Mouse (Mus musculus) ES-Bruce4 (cell line): Measurements from ENCODE around the gene Dusp10. TPM values are rescaled to one million over a fixed set of nuclear protein-coding genes. Genes with fewer than 3 reads are reported as not detected.

Experiments used
- H3K27ac ChIP-seq: 2 replicates; pipeline ENCODE4 v1.5.1; 2012; ENCODE audit warnings: low read length, inconsistent platforms; ENCODE audit not compliant: insufficient read depth
- H3K27me3 ChIP-seq: 2 replicates; pipeline ENCODE4 v1.6.1; 2012; ENCODE audit warnings: mild to moderate bottlenecking, low read length, inconsistent platforms; ENCODE audit not compliant: control insufficient read depth, poor library complexity, insufficient read depth, severe bottlenecking
- H3K36me3 ChIP-seq: 2 replicates; pipeline ENCODE4 v1.6.1; 2012; ENCODE audit warnings: inconsistent platforms, mild to moderate bottlenecking, low read length, moderate library complexity; ENCODE audit not compliant: control insufficient read depth, poor library complexity, insufficient read depth, severe bottlenecking
- H3K4me1 ChIP-seq: one replicate; pipeline ENCODE4 v1.8.1; 2011; ENCODE audit warnings: low read length; ENCODE audit not compliant: control insufficient read depth, insufficient read depth
- H3K4me3 ChIP-seq: 2 replicates; pipeline ENCODE4 v1.5.1; 2011; ENCODE audit warnings: low read depth, mild to moderate bottlenecking, low read length
- H3K9ac ChIP-seq: 2 replicates; pipeline ENCODE4 v1.6.1; 2012; ENCODE audit warnings: low read depth, mild to moderate bottlenecking, inconsistent platforms; ENCODE audit not compliant: poor library complexity, severe bottlenecking
- H3K9me3 ChIP-seq: replicated peaks from 2 replicates; pipeline ENCODE4 v1.6.1; 2012; ENCODE audit warnings: mild to moderate bottlenecking, low read length, inconsistent platforms; ENCODE audit not compliant: control insufficient read depth, poor library complexity, insufficient read depth, severe bottlenecking
- CTCF ChIP-seq: IDR thresholded peaks from one replicate; pipeline ENCODE4 v1.8.1; 2011; ENCODE audit warnings: low read depth, low read length
- EP300 ChIP-seq: IDR thresholded peaks from 2 replicates; pipeline ENCODE4 v1.6.1; 2011; ENCODE audit warnings: low read depth, low read length; ENCODE audit not compliant: insufficient read depth
- POLR2A ChIP-seq: IDR thresholded peaks from one replicate; pipeline ENCODE4 v1.8.1; 2011; ENCODE audit warnings: low read length; ENCODE audit not compliant: insufficient read depth
- polyA plus RNA-seq: library from polyadenylated mRNA; stranded (reverse); fragments of >200 nt; gene quantifications from 2 replicates; pipeline ENCODE4 v1.2.4, GENCODE M21; 2011; ENCODE audit warnings: low read depth; ENCODE audit not compliant: missing spikeins, insufficient read depth, insufficient read length

Gene Dusp10
- polyA plus RNA-seq, 1 experiment: 5.9 TPM

- Histone ChIP-seq H3K4me1 (no peaks in the 10 kb centered on the region), H3K27me3 (no peaks in the 10 kb centered on the region)
These were observed 55.9 kb downstream of the Dusp10 start for GRCm38 (mm10) chr1:184068971-184069370.

GRCm38 (mm10) chr1:184076065-184076464 is 63.0 kb downstream of the Dusp10 start:
- TF ChIP-seq POLR2A: no peak
- H3K27ac ChIP-seq: no peak overlapping the region
- H3K27me3 ChIP-seq: no peaks in the 10 kb centered on the region
- H3K9ac ChIP-seq: no peak overlapping the region
- no peaks in the 10 kb centered on the region for H3K36me3 ChIP-seq
- H3K4me1 ChIP-seq: no peaks in the 10 kb centered on the region
- no peak overlapping the region for H3K4me3 ChIP-seq
- H3K9me3 ChIP-seq: no peaks in the 10 kb centered on the region

More at GRCm38 (mm10) chr1:184068971-184069370, 55.9 kb downstream of the Dusp10 start:
- TF ChIP-seq CTCF (no peak), POLR2A (no peak), EP300 (no peak)
- no peak overlapping the region for H3K4me3 ChIP-seq
- H3K27ac ChIP-seq: no peak overlapping the region
- no peaks in the 10 kb centered on the region for H3K36me3 ChIP-seq
- H3K9ac ChIP-seq: no peak overlapping the region
- H3K9me3 ChIP-seq: no peaks in the 10 kb centered on the region

- H3K27ac ChIP-seq: no peak overlapping the region
- H3K9me3 ChIP-seq: no peaks in the 10 kb centered on the region
- no peaks in the 10 kb centered on the region for H3K36me3 ChIP-seq
- TF ChIP-seq EP300: no peak
- no peak for TF ChIP-seq CTCF
- TF ChIP-seq POLR2A: no peak
- no peaks in the 10 kb centered on the region for H3K4me1 ChIP-seq
- no peak overlapping the region for H3K9ac ChIP-seq
- no peaks in the 10 kb centered on the region for H3K27me3 ChIP-seq
- H3K4me3 ChIP-seq: no peak overlapping the region
These were observed 63.7 kb downstream of the Dusp10 start for GRCm38 (mm10) chr1:184076756-184077155.

GRCm38 (mm10) chr1:184079304-184079703 is 66.2 kb downstream of the Dusp10 start:
- Histone ChIP-seq H3K4me1 (no peaks in the 10 kb centered on the region), H3K27me3 (no peaks in the 10 kb centered on the region), H3K9me3 (no peaks in the 10 kb centered on the region), H3K36me3 (no peaks in the 10 kb centered on the region), H3K27ac (no peak overlapping the region), H3K9ac (no peak overlapping the region), H3K4me3 (no peak overlapping the region)
- TF ChIP-seq CTCF (no peak), POLR2A (no peak), EP300 (no peak)

GRCm38 (mm10) chr1:184082661-184083060 is 69.6 kb downstream of the Dusp10 start:
- H3K36me3 ChIP-seq: no peaks in the 10 kb centered on the region
- no peaks in the 10 kb centered on the region for H3K9me3 ChIP-seq
- no peak overlapping the region for H3K27ac ChIP-seq
- H3K27me3 ChIP-seq: no peaks in the 10 kb centered on the region
- TF ChIP-seq EP300 (no peak), CTCF (no peak), POLR2A (no peak)
- no peak overlapping the region for H3K4me3 ChIP-seq
- no peaks in the 10 kb centered on the region for H3K4me1 ChIP-seq
- H3K9ac ChIP-seq: no peak overlapping the region

- no peak for TF ChIP-seq POLR2A
- no peak for TF ChIP-seq CTCF
- no peak for TF ChIP-seq EP300
- Histone ChIP-seq H3K9me3 (no peaks in the 10 kb centered on the region), H3K4me1 (no peaks in the 10 kb centered on the region), H3K27me3 (no peaks in the 10 kb centered on the region), H3K9ac (no peak overlapping the region), H3K27ac (no peak overlapping the region), H3K36me3 (no peaks in the 10 kb centered on the region), H3K4me3 (no peak overlapping the region)
These were observed 70.1 kb downstream of the Dusp10 start for GRCm38 (mm10) chr1:184083166-184083565.
